Mouse (Mus musculus): Measurements from ENCODE around the gene Ccdc122.

GRCm38 (mm10) chr14:77159397-77159796 is 122.8 kb downstream of the Ccdc122 start:
- no peak for TF ChIP-seq CTCF (IDR thresholded peaks at IDR 0.05; ENCODE audit: low read depth, low read length)
- TF ChIP-seq EP300 (IDR thresholded peaks at IDR 0.05; ENCODE audit: insufficient read depth, low read depth, low read length), result no peak

All from ES-Bruce4 (cell line).